Mouse (Mus musculus) forebrain, embryonic 16.5 days (tissue): ENCODE measurements around the gene Gm10842. TPM values are rescaled to one million over a fixed set of nuclear protein-coding genes. Genes with fewer than 3 reads are reported as not detected.
A peak's percentile ranks its signal among the peaks of the same experiment; 100 is the strongest.

Source experiments
- ATAC-seq: fragments of 200-750 bp; cut with Nextera tagmentation; 2 replicates; pipeline ENCODE4 v1.8.0; 2017; ENCODE audit warnings: mild to moderate bottlenecking, moderate library complexity
- H3K27ac ChIP-seq: fragments of 300-500 bp; sonication (generic); 2 replicates; pipeline ENCODE4 v1.5.1; 2014; ENCODE audit warnings: low read length, control low read depth
- H3K27me3 ChIP-seq: fragments of 300-500 bp; sonication (generic); replicated peaks from 2 replicates; pipeline ENCODE4 v1.6.1; 2014; ENCODE audit warnings: low read length; ENCODE audit not compliant: control insufficient read depth, insufficient read depth
- H3K36me3 ChIP-seq: fragments of 300-500 bp; sonication (generic); 2 replicates; pipeline ENCODE4 v1.6.1; 2014; ENCODE audit not compliant: control insufficient read depth, insufficient read depth
- H3K4me1 ChIP-seq: fragments of 300-500 bp; sonication (generic); replicated peaks from 2 replicates; pipeline ENCODE4 v1.6.1; 2014; ENCODE audit warnings: low read length; ENCODE audit not compliant: control insufficient read depth, insufficient read depth
- H3K4me2 ChIP-seq: fragments of 300-500 bp; sonication (generic); 2 replicates; pipeline ENCODE4 v1.6.1; 2014; ENCODE audit warnings: mild to moderate bottlenecking, low read length, control low read depth
- H3K4me3 ChIP-seq: fragments of 300-500 bp; sonication (generic); replicated peaks from 2 replicates; pipeline ENCODE4 v1.5.1; 2014; ENCODE audit warnings: mild to moderate bottlenecking, low read length, control low read depth
- H3K9ac ChIP-seq: fragments of 300-500 bp; sonication (generic); replicated peaks from 2 replicates; pipeline ENCODE4 v1.6.1; 2014; ENCODE audit warnings: low read depth, low read length, control low read depth
- H3K9me3 ChIP-seq: fragments of 300-500 bp; sonication (generic); 2 replicates; pipeline ENCODE4 v1.6.1; 2016; ENCODE audit warnings: low read length; ENCODE audit not compliant: control insufficient read depth
- WGBS: fragments of 180-500 bp; shearing (Covaris S2); extraction: QIAGEN DNeasy Blood & Tissue Kit; methylation state at CpG from one replicate; pipeline ENCODE4 v1.1.7; 2014; 5-methylcytosine and 5-hydroxymethylcytosine counted together
- polyA plus RNA-seq: library from polyadenylated mRNA; unstranded; fragments of >200 nt; fragmentation: Nextera tagmentation; extraction: Ambion mirVana; gene quantifications from 2 replicates; pipeline ENCODE4 v1.2.1, GENCODE M21; 2015

Gm10842 gene
- polyA plus RNA-seq, 1 experiment from 2014 or later: not detected

- 5% methylated on average over 4 of the region's 4 CpGs for WGBS
- ATAC-seq: no peak
- Histone ChIP-seq H3K27ac (peak overlapping the region; percentile 84), H3K4me2 (peak overlapping the region; percentile 77), H3K4me3 (peak overlapping the region; percentile 94), H3K9me3 (no peaks in the 10 kb centered on the region), H3K36me3 (peaks cover 13% of the 10 kb centered on the region), H3K27me3 (no peaks in the 10 kb centered on the region), H3K4me1 (peaks cover 20% of the 10 kb centered on the region), H3K9ac (peak overlapping the region; percentile 99)
These were observed 35.8 kb downstream of the Gm10842 start for GRCm38 (mm10) chr11:105182461-105182855.

- no peak overlapping the region for H3K27ac ChIP-seq
- ATAC-seq: no peak
- no peaks in the 10 kb centered on the region for H3K27me3 ChIP-seq
- peaks cover 13% of the 10 kb centered on the region for H3K36me3 ChIP-seq
- H3K9ac ChIP-seq: no peak overlapping the region
- H3K4me2 ChIP-seq: no peak overlapping the region
- no peaks in the 10 kb centered on the region for H3K9me3 ChIP-seq
- H3K4me1 ChIP-seq: peaks cover 16% of the 10 kb centered on the region
- 92% methylated on average over 3 of the region's 3 CpGs for WGBS
- no peak overlapping the region for H3K4me3 ChIP-seq
These were observed 38.0 kb downstream of the Gm10842 start for GRCm38 (mm10) chr11:105184678-105185077.

- Histone ChIP-seq H3K27ac (no peak overlapping the region), H3K27me3 (no peaks in the 10 kb centered on the region), H3K9me3 (no peaks in the 10 kb centered on the region), H3K4me1 (no peaks in the 10 kb centered on the region), H3K36me3 (no peaks in the 10 kb centered on the region), H3K4me3 (no peak overlapping the region), H3K4me2 (no peak overlapping the region), H3K9ac (no peak overlapping the region)
- 89% methylated on average over 3 of the region's 3 CpGs for WGBS
- ATAC-seq: no peak
These were observed 45.5 kb downstream of the Gm10842 start for GRCm38 (mm10) chr11:105192186-105192585.

Other genes with a start within 250 kb of the Gm10842 start
- not detected in 2 replicates for gene Efcab3, start 83.3 kb upstream of the Gm10842 start, polyA plus RNA-seq
- 30.0 and 30.7 TPM in 2 replicates for gene Mettl2, start 20.5 kb upstream of the Gm10842 start, polyA plus RNA-seq
- gene Tlk2, start 31.9 kb downstream of the Gm10842 start, polyA plus RNA-seq: 17.7 and 20.9 TPM in 2 replicates
- 3.6 and 5.1 TPM in 2 replicates for gene Mrc2, start 145.8 kb downstream of the Gm10842 start, polyA plus RNA-seq